Mouse (Mus musculus) inflammation-experienced regulatory T-cells, adult 6 months (primary cell): ENCODE measurements around the gene Ndufc2. TPM values are rescaled to one million over a fixed set of nuclear protein-coding genes. Genes with fewer than 3 reads are reported as not detected.
A peak's percentile ranks its signal among the peaks of the same experiment; 100 is the strongest.

Experiments
- ATAC-seq: one replicate; pipeline ENCODE4 v1.8.0; 2017
- polyA plus RNA-seq, 3 experiments: library from polyadenylated mRNA; unstranded; fragments of 100-300 nt; shearing (Covaris generic); gene quantifications; one replicate each; pipeline ENCODE4 v1.2.1; 2017

Ndufc2 gene
- polyA plus RNA-seq = 100 to 1,000 TPM; 178 to 215 (median 183) TPM

DNA sequence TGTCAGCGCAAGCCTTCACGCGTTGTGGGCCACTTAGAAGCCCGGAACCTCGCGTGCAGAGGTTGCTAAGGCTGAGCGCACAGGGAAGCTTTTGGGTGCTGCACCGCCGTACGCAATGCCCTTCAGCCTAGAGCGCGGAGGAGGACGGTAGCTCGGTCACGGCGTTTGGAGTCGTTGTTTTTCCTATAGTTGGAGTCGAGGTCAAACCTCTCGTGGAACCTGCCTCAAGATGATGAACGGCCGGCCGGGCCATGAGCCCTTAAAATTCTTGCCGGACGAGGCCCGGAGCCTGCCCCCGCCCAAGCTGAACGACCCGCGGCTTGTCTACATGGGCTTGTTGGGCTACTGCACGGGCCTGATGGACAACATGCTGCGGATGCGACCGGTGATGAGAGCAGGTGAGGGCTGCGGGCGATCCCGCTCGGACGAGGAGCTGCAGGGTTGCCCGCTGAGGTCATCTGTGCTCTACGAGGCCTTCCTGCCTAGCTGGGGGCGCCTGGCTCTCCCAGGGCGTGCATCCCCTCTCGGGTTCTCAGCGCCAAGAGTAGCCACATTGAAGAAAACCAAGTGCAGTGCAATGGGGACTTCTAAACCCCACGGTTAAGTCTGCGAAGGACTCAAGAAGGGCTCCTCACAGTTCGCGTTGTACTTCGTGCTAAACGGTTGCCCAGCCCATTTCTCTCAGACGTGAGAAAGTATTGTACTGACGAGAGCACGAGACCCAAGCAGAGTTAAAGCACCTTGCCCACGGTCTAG, at the start of gene Ndufc2:
Gene Ndufc2, plus strand, starts transcription at position 44 of the 756 bp plus-strand sequence.
- ATAC-seq = peak; percentile 91

DNA sequence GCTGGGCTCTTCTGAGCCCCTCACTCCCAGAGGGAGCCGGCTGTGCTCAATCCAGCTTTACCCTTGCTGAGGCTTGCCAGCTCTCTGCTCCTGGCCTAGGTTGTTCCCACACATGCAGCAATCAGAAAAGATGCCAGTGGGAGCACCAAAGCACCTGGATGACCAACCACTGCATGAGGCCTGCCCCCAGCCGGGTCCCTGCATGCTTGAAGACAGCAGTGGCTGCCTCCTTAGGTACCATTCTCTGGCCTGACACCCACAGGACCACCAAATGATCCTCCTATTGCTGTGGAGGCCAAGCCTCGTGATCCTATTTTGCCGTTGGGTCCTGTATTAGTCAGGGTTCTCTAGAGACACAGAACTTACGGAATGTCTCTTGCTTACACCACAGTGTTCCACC, 48.9 kb upstream of the Ndufc2 start:
- ATAC-seq = no peak

GRCm38 (mm10) chr7:97351792-97352513, 47.9 kb upstream of the Ndufc2 start:
- ATAC-seq = no peak

- ATAC-seq = no peak
Observed at GRCm38 (mm10) chr7:97353356-97353755, 46.4 kb upstream of the Ndufc2 start.

- ATAC-seq = no peak
Observed at GRCm38 (mm10) chr7:97355068-97355841, 44.5 kb upstream of the Ndufc2 start.

GRCm38 (mm10) chr7:97356253-97356652, 43.5 kb upstream of the Ndufc2 start:
- no peak for ATAC-seq

DNA sequence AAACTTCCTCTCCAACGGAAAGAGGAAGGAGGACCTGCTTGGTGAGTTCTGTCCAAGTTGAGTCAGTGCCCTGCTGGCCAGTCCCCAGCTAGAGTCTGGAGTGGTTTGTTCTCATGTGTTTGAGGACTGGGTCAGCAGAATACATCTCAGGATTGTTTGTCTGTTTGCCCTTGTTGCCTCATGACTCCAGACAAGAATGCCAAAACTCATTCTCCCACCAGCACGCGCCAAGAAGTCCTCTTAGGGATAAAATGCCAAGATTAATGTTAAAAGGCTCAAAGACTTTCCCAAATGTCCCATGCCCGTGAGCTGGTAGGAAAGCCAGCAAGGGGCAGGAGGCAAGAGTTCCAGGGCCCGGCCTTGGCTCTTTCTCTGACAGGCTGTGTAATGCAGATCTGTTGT, 42.9 kb upstream of the Ndufc2 start:
- no peak for ATAC-seq

DNA sequence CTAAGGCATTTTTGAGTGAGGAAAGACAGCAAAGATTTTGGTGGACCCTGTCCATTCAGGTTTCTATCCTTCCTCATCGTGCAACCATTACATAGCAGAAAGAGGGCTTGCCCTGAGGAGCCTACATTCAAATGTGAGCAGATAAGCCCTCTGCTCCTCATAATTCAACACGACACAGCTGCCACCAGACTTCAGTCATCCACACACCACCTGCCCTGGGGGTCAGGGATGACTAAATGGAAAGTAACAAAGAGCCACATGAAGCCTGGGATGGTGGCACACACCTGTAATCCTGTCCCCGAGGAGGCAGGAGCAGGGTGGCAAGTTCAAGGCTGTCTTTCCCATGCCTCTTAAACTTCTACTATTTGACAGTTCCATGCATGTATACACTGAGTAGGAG, 42.0 kb upstream of the Ndufc2 start:
- no peak for ATAC-seq

GRCm38 (mm10) chr7:97358347-97358746, 41.5 kb upstream of the Ndufc2 start:
- no peak for ATAC-seq

DNA sequence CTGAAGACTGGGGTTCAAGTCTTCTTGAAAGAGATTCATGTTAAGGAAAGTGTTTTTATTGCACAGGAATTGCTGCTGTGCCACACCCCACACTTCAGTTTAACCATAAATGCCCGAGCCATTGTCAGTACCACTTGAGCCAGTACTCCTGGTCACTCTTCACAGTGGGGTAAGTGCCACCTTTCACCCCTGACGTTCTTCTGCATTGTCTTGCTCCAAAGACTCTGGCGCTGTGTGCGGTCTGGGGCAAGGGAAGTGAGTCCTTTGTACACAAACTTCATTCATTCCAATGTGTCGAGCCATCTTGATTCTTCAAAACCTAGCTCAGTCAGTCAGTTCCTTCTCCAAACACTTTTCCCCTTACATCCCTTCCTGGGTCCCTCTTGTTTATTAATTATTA, 39.6 kb upstream of the Ndufc2 start:
- no peak for ATAC-seq

DNA sequence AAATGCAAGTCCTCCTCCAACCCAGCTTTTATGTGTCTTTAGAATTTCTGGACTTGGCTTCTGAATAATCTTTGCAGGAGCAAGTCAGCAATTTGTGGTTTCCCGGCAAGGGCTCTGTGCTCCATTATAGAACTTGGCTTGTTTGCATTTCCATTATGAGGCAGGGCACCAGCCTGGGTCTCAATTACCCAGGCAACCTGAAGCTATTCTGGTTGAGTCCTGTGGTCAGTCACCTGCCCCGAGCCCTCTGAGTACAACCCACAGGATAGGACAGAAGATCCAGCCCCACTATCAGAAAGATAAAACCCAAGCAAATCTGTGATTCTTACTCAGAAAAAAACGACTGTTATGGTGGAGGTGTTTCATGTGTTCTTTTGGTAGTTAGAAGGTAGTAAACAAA, 38.8 kb upstream of the Ndufc2 start:
- ATAC-seq = no peak

GRCm38 (mm10) chr7:97361467-97361866, 38.3 kb upstream of the Ndufc2 start:
- no peak for ATAC-seq

- ATAC-seq = no peak
Observed at GRCm38 (mm10) chr7:97365887-97366286, 33.9 kb upstream of the Ndufc2 start.

DNA sequence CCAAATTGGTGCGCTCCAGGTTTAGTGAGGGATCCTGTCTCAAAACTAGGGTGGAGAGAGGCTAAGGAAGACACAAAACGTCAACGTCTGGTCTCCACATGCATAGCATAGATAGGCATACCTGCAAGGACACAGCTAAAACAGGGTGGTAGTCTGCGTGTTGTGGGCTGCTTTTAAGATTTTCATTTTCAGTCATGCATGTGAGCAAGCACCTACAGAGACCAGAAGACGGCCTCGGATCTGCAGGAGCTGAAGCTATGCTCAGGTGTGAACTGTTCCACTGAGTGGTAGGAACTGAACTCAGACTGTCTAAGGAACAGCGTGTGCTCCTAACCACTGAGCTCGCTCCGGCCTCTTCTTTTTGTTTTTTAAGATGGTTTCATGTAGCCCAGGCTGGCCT, 24.7 kb upstream of the Ndufc2 start:
- no peak for ATAC-seq

DNA sequence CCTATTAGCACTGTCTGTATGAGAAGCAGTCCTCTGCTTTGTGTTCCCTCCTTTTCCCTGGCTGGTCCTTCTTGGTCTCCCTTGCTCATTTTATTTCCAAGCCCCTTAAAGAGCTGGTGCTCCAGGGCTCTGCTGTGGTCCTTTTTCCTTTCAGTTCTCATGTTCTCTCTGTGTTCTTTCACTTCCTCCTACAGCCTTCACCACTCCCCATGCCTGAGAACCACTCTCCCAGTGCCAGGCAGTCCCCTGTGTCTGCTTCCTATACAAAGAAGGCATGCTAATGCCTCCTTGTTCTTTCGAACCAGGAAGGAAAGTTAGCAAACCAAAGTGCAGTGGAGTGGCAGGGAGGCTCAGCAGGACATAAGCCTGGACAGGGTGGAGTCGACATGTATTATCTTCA, 23.9 kb upstream of the Ndufc2 start:
- no peak for ATAC-seq

DNA sequence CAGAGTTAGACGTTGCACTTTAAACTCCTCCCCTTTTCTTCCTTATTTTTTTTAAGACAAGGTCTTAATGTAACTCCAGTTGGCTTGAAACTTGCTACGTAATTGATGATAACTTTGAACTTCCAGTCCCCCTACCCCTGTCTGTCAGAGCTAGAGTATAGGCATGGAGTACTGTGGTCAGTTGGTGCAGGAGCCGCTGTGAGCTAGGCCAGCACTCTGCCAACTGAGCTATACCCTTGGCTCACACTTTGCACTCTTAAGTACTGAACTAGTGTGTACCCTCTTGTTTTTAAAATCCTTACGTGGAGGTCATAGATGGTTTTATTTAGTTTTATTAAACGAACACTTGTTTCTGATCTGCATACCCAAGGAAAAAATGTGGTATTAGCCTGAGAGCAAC, 20.5 kb upstream of the Ndufc2 start:
- no peak for ATAC-seq

- ATAC-seq = no peak
Observed at GRCm38 (mm10) chr7:97380500-97381123, 19.2 kb upstream of the Ndufc2 start.

DNA sequence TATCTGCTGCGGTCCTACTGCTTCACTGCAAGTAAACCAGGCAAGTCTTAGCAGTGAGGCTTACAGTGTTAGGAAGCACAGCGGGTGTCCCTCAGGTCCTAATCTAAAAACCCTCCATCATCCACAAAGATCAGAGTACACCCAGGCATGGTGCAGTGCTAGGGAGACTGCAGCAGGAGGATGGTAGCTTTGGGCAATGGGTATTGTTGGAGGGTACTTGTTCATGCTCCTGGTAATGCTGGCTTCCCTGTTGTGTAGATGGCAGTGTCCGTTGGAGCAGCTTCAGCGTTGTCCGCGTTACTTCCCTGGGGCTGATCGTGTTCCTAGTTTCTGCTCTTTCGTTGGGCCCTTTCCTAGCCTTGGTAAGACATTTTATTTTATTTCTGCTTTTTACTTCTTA, 17.1 kb upstream of the Ndufc2 start:
- no peak for ATAC-seq

GRCm38 (mm10) chr7:97383496-97384132, 16.2 kb upstream of the Ndufc2 start:
- no peak for ATAC-seq

DNA sequence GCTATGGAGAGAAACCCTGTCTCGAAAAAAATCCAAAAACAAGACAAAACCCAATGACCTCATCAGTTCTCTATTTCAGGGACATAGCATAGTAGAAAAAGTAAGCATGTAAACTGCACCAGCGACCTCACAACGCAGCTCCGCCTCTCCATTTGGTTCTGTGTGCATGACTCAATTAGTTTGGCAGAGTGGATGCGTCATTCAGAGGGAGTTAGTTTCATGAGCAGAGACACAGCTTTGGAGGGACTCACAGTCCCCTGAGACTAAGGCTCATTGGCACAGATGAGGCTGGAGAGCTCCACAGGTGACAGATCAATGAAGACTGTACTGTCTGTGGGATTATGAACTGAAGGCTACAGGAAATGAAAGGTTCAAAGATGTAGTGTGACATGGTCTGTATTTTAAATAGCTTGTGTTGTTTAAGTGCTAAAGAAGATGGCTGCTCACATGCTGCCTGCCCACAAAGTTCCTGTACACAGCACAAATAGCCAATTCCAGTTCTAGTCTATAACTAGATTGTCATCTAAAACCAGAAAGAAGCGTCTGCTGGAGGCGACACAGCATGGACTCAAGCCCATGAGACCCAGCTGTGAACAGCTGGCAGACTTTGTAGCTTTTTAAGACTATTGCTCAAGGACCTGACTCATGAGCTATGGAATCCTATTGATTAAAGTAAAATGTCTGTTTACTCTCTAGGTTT, 13.5 kb upstream of the Ndufc2 start:
- no peak for ATAC-seq

DNA sequence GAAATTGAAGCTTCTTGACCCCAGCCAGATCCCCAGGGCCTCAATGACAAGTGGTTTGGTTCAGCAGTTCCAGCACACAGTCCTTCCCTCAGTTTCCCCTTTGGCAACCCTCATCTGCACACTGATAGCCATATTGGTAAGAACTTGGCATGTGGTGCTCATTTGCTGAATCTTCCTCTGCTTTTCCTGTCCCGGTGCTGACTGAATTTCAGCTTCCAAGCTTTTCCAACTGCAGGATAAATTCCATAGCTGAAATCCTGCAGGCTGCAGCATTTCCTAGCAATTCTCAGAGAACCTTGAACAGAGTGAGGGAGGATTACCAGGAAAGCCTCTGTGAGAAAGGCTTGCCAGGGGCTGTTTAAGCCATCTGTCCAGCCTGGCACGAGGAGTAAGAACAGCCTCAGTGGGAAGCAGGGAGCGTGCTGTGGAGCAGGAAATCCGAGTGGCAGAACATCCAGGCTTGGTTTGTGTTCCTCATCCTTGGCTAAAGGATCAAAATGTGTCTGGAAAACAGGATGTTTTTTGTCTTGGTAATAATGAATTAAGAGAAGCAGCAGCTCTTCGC, 12.9 kb upstream of the Ndufc2 start:
- no peak for ATAC-seq
